Mouse (Mus musculus) embryonic fibroblast, embryonic 13.5 days (primary cell): Measurements from ENCODE around the gene Eif3g.

ENCODE experiments used
- CTCF ChIP-seq: IDR thresholded peaks from 2 replicates; pipeline ENCODE4 v1.5.1; 2011; ENCODE audit warnings: mild to moderate bottlenecking, control low read depth, low read length, moderate library complexity, borderline replicate concordance; ENCODE audit not compliant: insufficient read depth
- POLR2A ChIP-seq: IDR thresholded peaks from 2 replicates; pipeline ENCODE4 v1.6.1; 2011; ENCODE audit warnings: low read depth, mild to moderate bottlenecking, control low read depth, low read length, moderate library complexity

- TF ChIP-seq POLR2A (no peak), CTCF (no peak)
Measured at GRCm38 (mm10) chr9:20876318-20877117, 21.9 kb downstream of the Eif3g start.
